Mouse (Mus musculus) gastrocnemius, postnatal 4 days (tissue): ENCODE results near the gene Rd3l. TPM values are rescaled to one million over a fixed set of nuclear protein-coding genes. Genes with fewer than 3 reads are reported as not detected.
"Not testable (repeated sequence)": the region's sequence is repeated elsewhere in the genome, so short reads cannot be mapped to it uniquely, and the experiment has no call there.

Source experiments
- DNase-seq, 2 experiments: peaks; one replicate each; pipeline ENCODE4 v3.0.0; 2021 to 2022; ENCODE audit warnings: low spot score in 2 of 2, mixed read lengths in 2 of 2
- total RNA-seq, 2 experiments: library from RNA; stranded (reverse); gene quantifications; 2 replicates each; pipeline ENCODE4 v1.2.3; 2021

Rd3l gene
- total RNA-seq, 2 experiments from 2014 or later, result not detected

- DNase-seq, result peak; percentile 98 to 99
Observed at GRCm38 (mm10) chr12:111966683-111967173, 14.4 kb downstream of the Rd3l start, which contains the start of gene Atp5mpl. TSS of gene Atp5mpl (minus strand) at chr12:111966977.

GRCm38 (mm10) chr12:111963339-111963738, 17.8 kb downstream of the Rd3l start:
- DNase-seq, result no peak

- peak in 1 of 2 experiments; percentile 72 for DNase-seq
Observed at GRCm38 (mm10) chr12:111958101-111958865, 22.8 kb downstream of the Rd3l start.

GRCm38 (mm10) chr12:111956173-111956572, 24.9 kb downstream of the Rd3l start:
- DNase-seq, result no peak

- DNase-seq, result no peak
Observed at GRCm38 (mm10) chr12:111951701-111952100, 29.4 kb downstream of the Rd3l start.

- no peak for DNase-seq
Observed at GRCm38 (mm10) chr12:111950486-111950885, 30.6 kb downstream of the Rd3l start.

- DNase-seq, result no peak
Observed at GRCm38 (mm10) chr12:111946716-111947115, 34.4 kb downstream of the Rd3l start.

GRCm38 (mm10) chr12:111945765-111946655, 35.1 kb downstream of the Rd3l start:
- not testable (repeated sequence) for DNase-seq

GRCm38 (mm10) chr12:111945115-111945514, 36.0 kb downstream of the Rd3l start:
- no peak for DNase-seq

GRCm38 (mm10) chr12:111944065-111944987, 36.8 kb downstream of the Rd3l start:
- DNase-seq, result not testable (repeated sequence)

GRCm38 (mm10) chr12:111943421-111944064, 37.6 kb downstream of the Rd3l start:
- no peak for DNase-seq

- DNase-seq, result no peak
Observed at GRCm38 (mm10) chr12:111938623-111939177, 42.4 kb downstream of the Rd3l start.

- DNase-seq, result no peak
Observed at GRCm38 (mm10) chr12:111936706-111937550, 44.2 kb downstream of the Rd3l start.

- no peak for DNase-seq
Observed at GRCm38 (mm10) chr12:111933971-111934370, 47.1 kb downstream of the Rd3l start.

- no peak for DNase-seq
Observed at GRCm38 (mm10) chr12:111933032-111933704, 47.9 kb downstream of the Rd3l start.

GRCm38 (mm10) chr12:111932513-111932912, 48.6 kb downstream of the Rd3l start:
- no peak for DNase-seq

GRCm38 (mm10) chr12:111931411-111932025, 49.6 kb downstream of the Rd3l start:
- DNase-seq, result no peak
